21 mouse cellular contexts compared by ENCODE assay signal in the genomic region with DNA sequence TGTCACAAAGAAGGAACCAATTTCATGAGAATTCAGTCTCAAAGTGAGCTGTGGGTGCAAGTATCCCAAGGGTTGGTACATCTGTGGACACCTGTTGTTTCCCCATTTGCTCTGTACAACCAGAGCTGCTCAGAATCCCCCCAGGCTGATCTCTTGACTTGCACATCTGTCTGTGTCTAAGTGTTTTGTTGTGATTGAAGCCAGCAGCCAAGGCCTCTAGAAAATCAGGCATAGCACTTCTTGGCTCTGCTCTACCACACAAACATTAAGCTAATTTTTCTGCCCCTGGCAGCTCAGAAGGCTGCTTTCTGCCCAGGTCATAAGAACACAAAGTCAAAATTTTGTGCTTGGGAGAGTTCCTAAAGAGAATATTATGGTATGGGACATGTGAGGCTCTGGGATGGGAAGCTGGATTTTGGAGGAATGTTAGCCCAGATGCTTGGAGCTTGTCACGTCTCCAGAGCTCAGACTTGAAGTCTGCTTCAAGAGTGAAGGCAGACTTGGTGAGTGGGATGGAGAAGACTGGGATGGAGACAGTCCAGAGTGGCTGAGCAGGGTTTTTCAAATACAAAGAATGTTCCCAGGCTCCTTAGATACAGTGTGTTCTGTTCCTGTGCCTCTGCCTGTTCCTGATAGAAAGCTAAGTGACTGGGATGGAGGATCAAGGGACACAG. TPM values are rescaled to one million over a fixed set of nuclear protein-coding genes. Genes with fewer than 3 reads are reported as not detected.
DNase-seq lines count a peak whose midpoint lies in the region; ATAC-seq lines count a peak whose summit lies in the region.
"Had no signal": no experiment of that assay in that cellular context is flagged by ENCODE, and none has a peak within 500 bp of the region (broad histone marks: within the 10 kb centered on the region; RNA-seq: fewer than 3 reads in every experiment).

No protein-coding gene starts in this region.

- H3K4me1 ChIP-seq in intestine, embryonic 14.5 days (replicated peaks; ENCODE audit: control insufficient read depth, insufficient read depth, low read length), result peaks cover 4% of the 10 kb centered on the region; the same call in 1 of the 2 replicates
- H3K4me1 ChIP-seq in intestine, embryonic 16.5 days (ENCODE audit: control insufficient read depth, insufficient read depth, low read length), result 0 out of 2 replicates have a peak, but pooled peaks cover 2% of the 10 kb centered on the region
- H3K4me1 ChIP-seq in embryonic facial prominence, embryonic 15.5 days, result peaks cover 2% of the 10 kb centered on the region; the same call in 1 of the 2 replicates
- H3K4me1 ChIP-seq in stomach, embryonic 16.5 days (ENCODE audit: control insufficient read depth, insufficient read depth, low read length), result peaks cover 6% of the 10 kb centered on the region; the same call in 1 of the 2 replicates
- H3K4me1 ChIP-seq: forebrain, embryonic 12.5 days; hindbrain, embryonic 13.5 days had no signal

- H3K27me3 ChIP-seq in intestine, embryonic 14.5 days (replicated peaks; ENCODE audit: control insufficient read depth, insufficient read depth, low read length), result no peaks in the 10 kb centered on the region
- no peaks in the 10 kb centered on the region for H3K27me3 ChIP-seq in intestine, embryonic 16.5 days (replicated peaks; ENCODE audit: control insufficient read depth, insufficient read depth, low read length)
- no peaks in the 10 kb centered on the region for H3K27me3 ChIP-seq in embryonic facial prominence, embryonic 15.5 days
- no peaks in the 10 kb centered on the region for H3K27me3 ChIP-seq in stomach, embryonic 16.5 days (ENCODE audit: control insufficient read depth, insufficient read depth, low read length)
- H3K27me3 ChIP-seq: forebrain, embryonic 12.5 days; heart, embryonic 13.5 days; hindbrain, embryonic 13.5 days had no signal

- H3K9ac ChIP-seq in intestine, embryonic 14.5 days (ENCODE audit: low read length), result no peak overlapping the region
- H3K9ac ChIP-seq in intestine, embryonic 16.5 days (ENCODE audit: low read depth, low read length), result no peak overlapping the region
- H3K9ac ChIP-seq in embryonic facial prominence, embryonic 15.5 days, result peak overlapping the region; percentile 1; the same call in 1 of the 2 replicates
- no peak overlapping the region for H3K9ac ChIP-seq in stomach, embryonic 16.5 days (ENCODE audit: low read length)
- H3K9ac ChIP-seq: forebrain, embryonic 12.5 days; heart, embryonic 13.5 days; hindbrain, embryonic 13.5 days had no signal

- peak overlapping the region; percentile 20; the same call in 1 of the 2 replicates for H3K27ac ChIP-seq in intestine, embryonic 14.5 days (ENCODE audit: low read depth)
- no peak overlapping the region for H3K27ac ChIP-seq in intestine, embryonic 16.5 days (ENCODE audit: low read length)
- H3K27ac ChIP-seq in embryonic facial prominence, embryonic 15.5 days (replicated peaks), result peak overlapping the region; percentile 44; the same call in 1 of the 2 replicates
- H3K27ac ChIP-seq in stomach, embryonic 16.5 days (ENCODE audit: low read length), result peak overlapping the region; percentile 72
- H3K27ac ChIP-seq: forebrain, embryonic 12.5 days; gastrocnemius, adult 2 months; heart, embryonic 13.5 days; hindbrain, embryonic 13.5 days; hindbrain, postnatal 0 days had no signal

- H3K9me3 ChIP-seq in intestine, embryonic 14.5 days (ENCODE audit: control insufficient read depth, low read length), result no peaks in the 10 kb centered on the region
- no peaks in the 10 kb centered on the region for H3K9me3 ChIP-seq in intestine, embryonic 16.5 days (ENCODE audit: control insufficient read depth, low read length)
- no peaks in the 10 kb centered on the region for H3K9me3 ChIP-seq in embryonic facial prominence, embryonic 15.5 days (replicated peaks)
- no peaks in the 10 kb centered on the region for H3K9me3 ChIP-seq in stomach, embryonic 16.5 days (replicated peaks; ENCODE audit: control insufficient read depth, low read length)
- H3K9me3 ChIP-seq: forebrain, embryonic 12.5 days; heart, embryonic 13.5 days; hindbrain, embryonic 13.5 days had no signal

- no peak overlapping the region for H3K4me2 ChIP-seq in intestine, embryonic 14.5 days (ENCODE audit: low read length)
- H3K4me2 ChIP-seq in intestine, embryonic 16.5 days (ENCODE audit: low read depth, low read length), result no peak overlapping the region
- no peak overlapping the region for H3K4me2 ChIP-seq in embryonic facial prominence, embryonic 15.5 days (replicated peaks)
- H3K4me2 ChIP-seq in stomach, embryonic 16.5 days (ENCODE audit: low read depth, low read length), result no peak overlapping the region
- H3K4me2 ChIP-seq: forebrain, embryonic 12.5 days; heart, embryonic 13.5 days; hindbrain, embryonic 13.5 days had no signal

- H3K36me3 ChIP-seq in intestine, embryonic 14.5 days (ENCODE audit: control insufficient read depth, insufficient read depth, low read length), result no peaks in the 10 kb centered on the region
- H3K36me3 ChIP-seq in intestine, embryonic 16.5 days (ENCODE audit: control insufficient read depth, insufficient read depth, low read length), result no peaks in the 10 kb centered on the region
- H3K36me3 ChIP-seq in embryonic facial prominence, embryonic 15.5 days, result no peaks in the 10 kb centered on the region
- H3K36me3 ChIP-seq in stomach, embryonic 16.5 days (ENCODE audit: control insufficient read depth, insufficient read depth, low read length), result no peaks in the 10 kb centered on the region
- H3K36me3 ChIP-seq: forebrain, embryonic 12.5 days; heart, embryonic 13.5 days; hindbrain, embryonic 13.5 days had no signal

- ATAC-seq in frontal cortex, adult (ENCODE audit: low TSS enrichment), result peak; percentile 59; the same call in 1 of the 2 replicates
- ATAC-seq in intestine, embryonic 14.5 days (replicated peaks; ENCODE audit: low FRiP score, low TSS enrichment, low read depth), result no peak
- ATAC-seq in intestine, embryonic 16.5 days, result no peak
- peak; percentile 52 for ATAC-seq in embryonic facial prominence, embryonic 15.5 days (ENCODE audit: insufficient number of reproducible peaks, low FRiP score, low TSS enrichment, low read depth)
- peak; percentile 50 for ATAC-seq in stomach, embryonic 16.5 days (ENCODE audit: insufficient read depth, low FRiP score)
- ATAC-seq: forebrain, embryonic 16.5 days; hindbrain, postnatal 0 days had no signal

- no peak for DNase-seq in frontal cortex, adult 2 months (ENCODE audit: extremely low spot score in 1 of 2, low spot score in 1 of 2)
- no peak for DNase-seq in intestine, embryonic 14.5 days (ENCODE audit: low spot score)
- DNase-seq in left cerebral cortex, adult 9 months (ENCODE audit: low spot score in 2 of 2), result no peak
- DNase-seq in embryo, embryonic 9.5 days (ENCODE audit: extremely low spot score), result no peak
- DNase-seq: adrenal gland, postnatal 10 days; cerebellum, adult 18-20 months; cerebellum, adult 9-11 months; cerebellum, postnatal 36 days; gastrocnemius, adult 2 months; gastrocnemius, postnatal 25 days; heart, postnatal 36 days; kidney, adult 11 months had no signal

- no peak overlapping the region for H3K4me3 ChIP-seq in intestine, embryonic 14.5 days (ENCODE audit: low read depth, low read length)
- H3K4me3 ChIP-seq in intestine, embryonic 16.5 days (ENCODE audit: low read length), result no peak overlapping the region
- H3K4me3 ChIP-seq in embryonic facial prominence, embryonic 15.5 days (replicated peaks), result no peak overlapping the region
- no peak overlapping the region for H3K4me3 ChIP-seq in stomach, embryonic 16.5 days (replicated peaks; ENCODE audit: low read length)
- H3K4me3 ChIP-seq: forebrain, embryonic 12.5 days; gastrocnemius, adult 2 months; heart, embryonic 13.5 days; hindbrain, embryonic 13.5 days had no signal

- 48% methylated on average over 1 of the region's 1 CpGs for WGBS in intestine, embryonic 14.5 days
- WGBS in intestine, embryonic 16.5 days, result 67% methylated on average over 1 of the region's 1 CpGs
- WGBS in embryonic facial prominence, embryonic 15.5 days, result 43% methylated on average over 1 of the region's 1 CpGs
- WGBS in stomach, embryonic 16.5 days, result 54% methylated on average over 1 of the region's 1 CpGs

RNA-seq across cellular contexts. Expression of gene Slf2, which starts 9.3 kb away (rescaled TPM):
- 39.7 and 46.4 TPM in 2 replicates for polyA plus RNA-seq in frontal cortex, adult 2 months (2012; rRNA removed)
- 54.1 and 60.8 TPM in 2 replicates for polyA plus RNA-seq in intestine, embryonic 14.5 days (2014; fragmentation: Nextera tagmentation; extraction: Ambion mirVana)
- polyA plus RNA-seq in intestine, embryonic 16.5 days (2015; fragmentation: Nextera tagmentation; extraction: Ambion mirVana), result 26.8 and 27.1 TPM in 2 replicates
- polyA plus RNA-seq in embryonic facial prominence, embryonic 15.5 days (2015; fragmentation: Nextera tagmentation; extraction: Ambion mirVana), result 27.1 and 32.3 TPM in 2 replicates
- 31.3 and 31.4 TPM in 2 replicates for polyA plus RNA-seq in stomach, embryonic 16.5 days (2015; fragmentation: Nextera tagmentation; extraction: Ambion mirVana)

Comparison
In these comparisons a context has a peak if more than half of its experiments do, and no peak if none do; other contexts are left out.
1. ATAC-seq: peak in frontal cortex, adult (single experiment), embryonic facial prominence, embryonic 15.5 days (single experiment) and stomach, embryonic 16.5 days (single experiment); none in intestine, embryonic 14.5 days (single experiment) and intestine, embryonic 16.5 days (single experiment).